Mouse (Mus musculus) heart, embryonic 14.5 days (tissue): Measurements from ENCODE around the gene Wdr66. TPM values are rescaled to one million over a fixed set of nuclear protein-coding genes. Genes with fewer than 3 reads are reported as not detected.

Source experiments
- ATAC-seq: fragments of 200-750 bp; cut with Nextera tagmentation; 2 replicates; pipeline ENCODE4 v1.8.0; 2017; ENCODE audit warnings: low read depth, moderate TSS enrichment; ENCODE audit not compliant: insufficient number of reproducible peaks, insufficient read depth, low FRiP score
- H3K27ac ChIP-seq, 2 experiments: fragments of 200-500 bp in 1 of 2; fragments of 300-500 bp in 1 of 2; sonication (generic) in 1 of 2; replicated peaks in 1 of 2; 2 replicates each; pipeline ENCODE4 v1.5.1; 2012 to 2014; ENCODE audit warnings: low read depth in 2 of 2, low read length in 2 of 2, control low read depth in 1 of 2, mild to moderate bottlenecking in 1 of 2, mixed read lengths in 1 of 2; ENCODE audit not compliant: control insufficient read depth in 1 of 2, insufficient read depth in 1 of 2
- H3K27me3 ChIP-seq: fragments of 300-500 bp; sonication (generic); 2 replicates; pipeline ENCODE4 v1.6.1; 2014; ENCODE audit warnings: mild to moderate bottlenecking, low read length, control low read depth; ENCODE audit not compliant: control insufficient read depth, insufficient read depth
- H3K36me3 ChIP-seq: fragments of 300-500 bp; sonication (generic); 2 replicates; pipeline ENCODE4 v1.6.1; 2014; ENCODE audit warnings: mild to moderate bottlenecking, control low read depth, low read length, mixed read lengths; ENCODE audit not compliant: control insufficient read depth, insufficient read depth
- H3K4me1 ChIP-seq, 2 experiments: fragments of 200-500 bp in 1 of 2; fragments of 300-500 bp in 1 of 2; sonication (generic) in 1 of 2; 2 replicates each; pipeline ENCODE4 v1.6.1; 2012 to 2014; ENCODE audit warnings: low read length in 2 of 2, control low read depth in 1 of 2, mixed read lengths in 1 of 2; ENCODE audit not compliant: control insufficient read depth in 2 of 2, insufficient read depth in 2 of 2
- H3K4me2 ChIP-seq: fragments of 300-500 bp; sonication (generic); 2 replicates; pipeline ENCODE4 v1.6.1; 2014; ENCODE audit warnings: mild to moderate bottlenecking, low read length
- H3K4me3 ChIP-seq, 2 experiments: fragments of 200-500 bp in 1 of 2; fragments of 300-500 bp in 1 of 2; sonication (generic) in 1 of 2; 2 replicates each; pipeline ENCODE4 v1.5.1; 2012 to 2014; ENCODE audit warnings: low read length in 2 of 2, mild to moderate bottlenecking in 2 of 2, control low read depth in 1 of 2, low read depth in 1 of 2, moderate library complexity in 1 of 2; ENCODE audit not compliant: control insufficient read depth in 1 of 2, insufficient read depth in 1 of 2
- H3K9ac ChIP-seq: fragments of 300-500 bp; sonication (generic); 2 replicates; pipeline ENCODE4 v1.6.1; 2014; ENCODE audit warnings: mild to moderate bottlenecking, low read length
- H3K9me3 ChIP-seq: fragments of 300-500 bp; sonication (generic); 2 replicates; pipeline ENCODE4 v1.6.1; 2016; ENCODE audit warnings: low read length, control low read depth; ENCODE audit not compliant: control insufficient read depth
- WGBS: fragments of 180-500 bp; shearing (Covaris S2); extraction: QIAGEN DNeasy Blood & Tissue Kit; methylation state at CpG from one replicate; pipeline ENCODE4 v1.1.7; 2014; 5-methylcytosine and 5-hydroxymethylcytosine counted together
- polyA plus RNA-seq: library from polyadenylated mRNA; unstranded; fragments of >200 nt; fragmentation: Nextera tagmentation; extraction: Ambion mirVana; gene quantifications from 2 replicates; pipeline ENCODE4 v1.2.1, GENCODE M21; 2014

Gene Wdr66
- polyA plus RNA-seq, 1 experiment from 2014 or later: 2.0 TPM

DNA sequence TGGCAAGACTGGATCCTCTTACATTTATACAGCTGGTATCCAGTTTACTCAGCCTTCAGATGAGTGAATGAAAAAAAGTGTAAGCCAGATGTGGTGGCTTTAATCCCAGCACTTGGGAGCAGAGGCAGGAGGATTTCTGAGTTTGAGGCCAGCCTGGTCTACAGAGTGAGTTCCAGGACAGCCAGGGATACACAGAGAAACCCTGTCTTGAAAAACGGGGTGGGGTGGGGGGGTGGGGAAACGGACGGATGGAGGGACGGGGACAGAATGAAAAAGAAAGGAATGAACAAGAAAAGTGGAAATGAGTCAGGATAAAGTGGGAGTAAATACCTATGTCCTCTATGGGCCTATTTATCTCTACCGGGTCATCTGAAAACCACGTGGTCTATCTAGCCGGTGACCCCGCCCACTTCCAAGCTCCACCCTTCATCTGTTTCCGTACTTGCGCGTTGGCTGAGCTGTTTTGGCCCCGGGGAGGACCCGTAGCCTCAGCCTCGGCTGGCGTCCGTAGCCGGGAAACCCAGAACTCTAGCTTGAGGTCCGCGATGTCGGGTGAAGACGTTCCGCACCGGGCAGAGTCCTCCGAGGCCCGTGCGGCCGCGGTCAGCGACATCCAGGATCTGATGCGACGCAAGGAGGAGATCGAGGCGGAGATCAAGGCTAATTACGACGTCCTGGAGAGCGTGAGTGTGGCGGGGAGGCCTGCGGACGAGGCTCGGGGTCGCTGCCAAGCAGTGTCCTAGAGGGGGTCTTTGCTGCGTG is 24.0 kb upstream of the Wdr66 start:
- peak; percentile 59 for ATAC-seq
- Histone ChIP-seq H3K27ac (no peak overlapping the region), H3K36me3 (no peaks in the 10 kb centered on the region), H3K9me3 (no peaks in the 10 kb centered on the region), H3K4me3 (peak overlapping the region; percentile 64 to 67), H3K27me3 (no peaks in the 10 kb centered on the region), H3K4me2 (peak overlapping the region; percentile 71), H3K9ac (peak overlapping the region; percentile 85), H3K4me1 (peaks cover 3 to 9% of the 10 kb centered on the region in 2 experiments; a peak in 3 of 4 replicates)
- 4% methylated on average over 42 of the region's 42 CpGs for WGBS

- no peak overlapping the region for H3K27ac ChIP-seq
- ATAC-seq: no peak
- H3K27me3 ChIP-seq: no peaks in the 10 kb centered on the region
- peak overlapping the region; percentile 64 to 67 for H3K4me3 ChIP-seq
- WGBS: 6% methylated on average over 15 of the region's 15 CpGs
- peak overlapping the region; percentile 71 for H3K4me2 ChIP-seq
- peaks cover 3 to 12% of the 10 kb centered on the region in 2 experiments; a peak in 3 of 4 replicates for H3K4me1 ChIP-seq
- no peaks in the 10 kb centered on the region for H3K36me3 ChIP-seq
- H3K9ac ChIP-seq: peak overlapping the region; percentile 85
- H3K9me3 ChIP-seq: no peaks in the 10 kb centered on the region
Measured at GRCm38 (mm10) chr5:123228524-123228922, 23.4 kb upstream of the Wdr66 start.

DNA sequence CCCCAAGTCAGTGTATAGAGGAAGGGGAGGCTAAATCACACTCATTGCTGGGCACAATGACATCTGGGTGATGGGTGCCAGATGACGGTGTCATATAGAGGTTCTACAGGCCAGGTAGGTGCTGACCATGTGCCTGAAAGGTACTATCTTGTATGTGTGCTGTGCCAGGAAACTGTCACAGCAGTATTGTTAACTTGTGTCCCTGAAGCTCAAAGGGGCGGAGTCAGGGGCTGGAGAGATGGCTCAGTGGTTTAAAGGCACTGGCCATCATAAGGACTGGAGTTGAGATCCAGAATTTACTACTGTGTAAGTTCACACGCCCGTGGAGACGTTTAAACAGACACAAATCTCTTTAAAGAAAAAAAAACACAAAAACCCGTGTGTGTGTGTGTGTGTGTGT is 22.6 kb upstream of the Wdr66 start:
- Histone ChIP-seq H3K27me3 (no peaks in the 10 kb centered on the region), H3K4me2 (peak overlapping the region; percentile 71; the same call in 1 of the 2 replicates), H3K27ac (no peak overlapping the region), H3K9me3 (no peaks in the 10 kb centered on the region), H3K4me1 (peaks cover 3 to 12% of the 10 kb centered on the region in 2 experiments; a peak in 3 of 4 replicates), H3K9ac (peak overlapping the region; percentile 85), H3K4me3 (no peak overlapping the region; a peak in 1 of 4 replicates), H3K36me3 (no peaks in the 10 kb centered on the region)
- ATAC-seq: no peak
- 87% methylated on average over 6 of the region's 6 CpGs for WGBS

GRCm38 (mm10) chr5:123232180-123232579 is 19.7 kb upstream of the Wdr66 start:
- Histone ChIP-seq H3K27ac (no peak overlapping the region), H3K27me3 (no peaks in the 10 kb centered on the region), H3K36me3 (peaks cover 6% of the 10 kb centered on the region; the same call in 1 of the 2 replicates), H3K4me3 (no peak overlapping the region), H3K9ac (no peak overlapping the region), H3K9me3 (no peaks in the 10 kb centered on the region), H3K4me2 (no peak overlapping the region), H3K4me1 (peaks cover 3 to 19% of the 10 kb centered on the region in 2 experiments; a peak in 3 of 4 replicates)
- no peak for ATAC-seq
- WGBS: 86% methylated on average over 2 of the region's 2 CpGs

DNA sequence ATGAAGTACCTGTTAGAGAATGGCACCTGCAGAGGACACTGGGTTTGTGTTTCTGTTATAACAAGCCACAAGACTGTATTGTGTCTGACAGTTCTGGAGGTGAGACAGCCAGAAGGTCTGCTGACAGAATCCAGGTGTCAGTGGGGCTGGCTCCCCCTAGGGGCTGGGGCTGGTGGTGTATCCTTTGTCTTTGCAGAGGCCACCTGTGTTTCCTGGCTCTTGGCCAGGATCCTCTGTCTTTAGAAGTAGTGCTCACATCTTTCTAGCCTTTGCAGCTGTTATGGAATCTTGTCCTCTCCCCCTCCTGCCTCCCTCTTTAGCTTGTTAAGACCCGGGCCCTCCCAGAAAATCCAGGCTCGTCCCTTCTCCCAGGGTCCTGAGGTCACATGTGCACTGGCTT is 16.2 kb upstream of the Wdr66 start:
- Histone ChIP-seq H3K9ac (no peak overlapping the region), H3K27ac (no peak overlapping the region), H3K4me1 (peaks cover 0 to 9% of the 10 kb centered on the region in 2 experiments; a peak in 2 of 4 replicates), H3K4me3 (no peak overlapping the region), H3K27me3 (no peaks in the 10 kb centered on the region), H3K36me3 (peaks cover 24% of the 10 kb centered on the region), H3K4me2 (no peak overlapping the region), H3K9me3 (no peaks in the 10 kb centered on the region)
- WGBS: 26% methylated on average over 2 of the region's 2 CpGs
- ATAC-seq: no peak

GRCm38 (mm10) chr5:123236426-123236825 is 15.5 kb upstream of the Wdr66 start:
- Histone ChIP-seq H3K4me2 (no peak overlapping the region), H3K4me3 (no peak overlapping the region), H3K27me3 (no peaks in the 10 kb centered on the region), H3K9ac (no peak overlapping the region), H3K27ac (no peak overlapping the region), H3K36me3 (peaks cover 31% of the 10 kb centered on the region), H3K9me3 (no peaks in the 10 kb centered on the region), H3K4me1 (peaks cover 0 to 9% of the 10 kb centered on the region in 2 experiments; a peak in 2 of 4 replicates)
- WGBS: 84% methylated on average over 9 of the region's 9 CpGs
- no peak for ATAC-seq

- Histone ChIP-seq H3K27me3 (no peaks in the 10 kb centered on the region), H3K36me3 (peaks cover 57% of the 10 kb centered on the region), H3K4me1 (peaks cover 0 to 6% of the 10 kb centered on the region in 2 experiments; a peak in 2 of 4 replicates), H3K4me2 (no peak overlapping the region), H3K4me3 (no peak overlapping the region), H3K27ac (no peak overlapping the region), H3K9ac (no peak overlapping the region), H3K9me3 (no peaks in the 10 kb centered on the region)
- whole genome bisulfite sequencing: 92% methylated on average over 11 of the region's 11 CpGs
- no peak for ATAC-seq
Measured at GRCm38 (mm10) chr5:123239501-123239900, 12.4 kb upstream of the Wdr66 start.
